8 mouse cellular contexts compared by ENCODE assay signal in the genomic region with DNA sequence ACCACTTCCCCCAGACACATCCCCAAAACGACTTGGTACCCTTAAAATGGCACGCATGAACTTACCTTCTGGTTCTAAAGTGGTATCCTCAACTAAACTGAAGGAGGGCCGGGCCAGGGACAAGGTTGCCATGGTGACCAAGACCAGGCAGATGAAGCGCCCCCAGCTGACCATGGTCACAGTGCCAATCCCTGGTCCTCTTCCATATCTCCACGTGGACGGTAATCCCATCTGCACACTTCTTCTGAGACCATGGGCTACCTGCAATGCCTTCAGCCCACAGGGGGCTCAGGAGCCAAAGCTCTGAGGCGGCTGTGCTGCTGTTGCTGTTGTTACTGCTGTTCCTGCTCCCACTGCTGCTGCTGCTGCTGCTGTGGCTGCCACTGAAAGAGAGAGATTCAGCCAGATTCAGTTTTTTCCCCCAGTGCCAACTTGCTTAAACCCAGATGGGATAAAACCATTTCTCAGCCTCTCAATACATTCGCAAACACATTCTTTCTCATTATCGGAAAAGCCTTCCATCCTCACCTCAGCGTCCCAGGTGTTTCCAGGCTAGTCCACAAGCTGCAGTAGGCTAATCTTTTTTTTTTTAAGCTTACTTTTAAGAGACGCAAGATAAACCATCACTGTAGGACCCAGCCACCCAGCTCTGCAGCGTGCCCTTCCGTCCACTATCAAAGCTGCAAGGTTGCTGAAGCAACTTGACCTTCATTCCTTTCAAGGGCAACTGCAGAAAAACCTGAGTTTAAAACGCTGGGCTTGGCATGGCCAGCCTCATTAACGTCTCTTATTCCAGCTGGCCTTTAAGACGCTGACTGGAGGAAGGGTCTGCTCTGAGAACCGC.
DNase-seq lines count a peak whose midpoint lies in the region; ATAC-seq and TF ChIP-seq lines count a peak whose summit lies in the region.

No protein-coding gene starts in this region.

- intact Hi-C loops in heart, postnatal 14 days (cut with DNase I), result no loop called here

- TF ChIP-seq CTCF in stomach, postnatal 0 days (IDR thresholded peaks at IDR 0.05; ENCODE audit: low read depth), result peak; percentile 32

- peak overlapping the region; percentile 34; the same call in 1 of the 2 replicates for H3K9ac ChIP-seq in heart, embryonic 11.5 days (ENCODE audit: low read depth, low read length)
- H3K9ac ChIP-seq in limb, embryonic 11.5 days (ENCODE audit: low read length), result 0 out of 2 replicates have a peak overlapping the region, but pooled peaks have one; percentile 5
- H3K9ac ChIP-seq in stomach, postnatal 0 days (ENCODE audit: low read length), result peak overlapping the region; percentile 91

- no peak for ATAC-seq in heart, embryonic 11.5 days (replicated peaks; ENCODE audit: insufficient number of reproducible peaks, low FRiP score, low TSS enrichment)
- ATAC-seq in limb, embryonic 11.5 days (ENCODE audit: insufficient number of reproducible peaks, low FRiP score, low TSS enrichment, low read depth), result no peak
- no peak for ATAC-seq in stomach, postnatal 0 days (ENCODE audit: low FRiP score, low TSS enrichment)

- no peak for DNase-seq in heart, postnatal 14 days
- peak; percentile 28 for DNase-seq in ovary, postnatal 36 days (ENCODE audit: low spot score)
- DNase-seq in ovary, postnatal 10 days (ENCODE audit: low spot score), result no peak
- DNase-seq in limb, embryonic 11.5 days (ENCODE audit: low spot score), result no peak
- no peak for DNase-seq in stomach, postnatal 0 days (ENCODE audit: low spot score)
- no peak for DNase-seq in right cerebral cortex, postnatal 25 days
- DNase-seq in spleen, postnatal 14 days (ENCODE audit: low spot score in 2 of 2), result no peak

- 46% methylated on average over 17 of the region's 17 CpGs for WGBS in heart, embryonic 11.5 days (ENCODE audit: insufficient replicate concordance)
- 40% methylated on average over 17 of the region's 17 CpGs for WGBS in limb, embryonic 11.5 days
- WGBS in stomach, postnatal 0 days, result 42% methylated on average over 17 of the region's 17 CpGs

- 0 out of 2 replicates have a peak overlapping the region, but pooled peaks have one; percentile 2 for H3K27ac ChIP-seq in heart, embryonic 11.5 days (ENCODE audit: low read depth, low read length)
- H3K27ac ChIP-seq in limb, embryonic 11.5 days (replicated peaks; ENCODE audit: low read depth, low read length), result no peak overlapping the region
- H3K27ac ChIP-seq in stomach, postnatal 0 days (replicated peaks), result peak overlapping the region; percentile 93

- H3K4me1 ChIP-seq in heart, embryonic 11.5 days (ENCODE audit: control insufficient read depth, insufficient read depth, low read length), result peaks cover 37% of the 10 kb centered on the region
- H3K4me1 ChIP-seq in limb, embryonic 11.5 days (ENCODE audit: control insufficient read depth, insufficient read depth, low read length), result peaks cover 40% of the 10 kb centered on the region
- H3K4me1 ChIP-seq in stomach, postnatal 0 days (replicated peaks; ENCODE audit: control insufficient read depth, insufficient read depth), result peaks cover 16% of the 10 kb centered on the region

- H3K36me3 ChIP-seq in heart, embryonic 11.5 days (ENCODE audit: control insufficient read depth, insufficient read depth, low read length), result no peaks in the 10 kb centered on the region; the same call in 1 of the 2 replicates
- H3K36me3 ChIP-seq in limb, embryonic 11.5 days (ENCODE audit: control insufficient read depth, insufficient read depth, low read length), result no peaks in the 10 kb centered on the region
- H3K36me3 ChIP-seq in stomach, postnatal 0 days (ENCODE audit: control insufficient read depth, insufficient read depth, low read length), result peaks cover 5% of the 10 kb centered on the region; the same call in 1 of the 2 replicates

- H3K27me3 ChIP-seq in heart, embryonic 11.5 days (ENCODE audit: control insufficient read depth, insufficient read depth, low read length), result peaks cover 2% of the 10 kb centered on the region; the same call in 1 of the 2 replicates
- peaks cover 2% of the 10 kb centered on the region; the same call in 1 of the 2 replicates for H3K27me3 ChIP-seq in limb, embryonic 11.5 days (ENCODE audit: control insufficient read depth, insufficient read depth, low read length)
- no peaks in the 10 kb centered on the region for H3K27me3 ChIP-seq in stomach, postnatal 0 days (ENCODE audit: control insufficient read depth, insufficient read depth, low read length)

- no peaks in the 10 kb centered on the region for H3K9me3 ChIP-seq in heart, embryonic 11.5 days (replicated peaks; ENCODE audit: control insufficient read depth, low read length)
- H3K9me3 ChIP-seq in limb, embryonic 11.5 days (ENCODE audit: control insufficient read depth, low read length), result no peaks in the 10 kb centered on the region
- H3K9me3 ChIP-seq in stomach, postnatal 0 days (ENCODE audit: control insufficient read depth, low read length), result no peaks in the 10 kb centered on the region

- H3K4me2 ChIP-seq in heart, embryonic 11.5 days, result peak overlapping the region; percentile 88
- H3K4me2 ChIP-seq in limb, embryonic 11.5 days (ENCODE audit: low read depth, severe bottlenecking), result peak overlapping the region; percentile 85
- H3K4me2 ChIP-seq in stomach, postnatal 0 days (replicated peaks; ENCODE audit: low read depth), result peak overlapping the region; percentile 72

- H3K4me3 ChIP-seq in heart, embryonic 11.5 days (ENCODE audit: low read depth, low read length), result peak overlapping the region; percentile 16; the same call in 1 of the 2 replicates
- H3K4me3 ChIP-seq in limb, embryonic 11.5 days (ENCODE audit: low read depth, low read length), result peak overlapping the region; percentile 7; the same call in 1 of the 2 replicates
- H3K4me3 ChIP-seq in stomach, postnatal 0 days (ENCODE audit: low read depth, low read length), result peak overlapping the region; percentile 83

- TF ChIP-seq EP300 in stomach, postnatal 0 days (optimal IDR thresholded peaks at IDR 0.05), result no peak

Comparison
In these comparisons a context has a peak if more than half of its experiments do, and no peak if none do; other contexts are left out.
1. H3K4me3 ChIP-seq: peak in every context shown above with its lines; median percentile 83 in stomach, postnatal 0 days; 16 in heart, embryonic 11.5 days; 7 in limb, embryonic 11.5 days.
2. H3K9ac ChIP-seq: peak in every context shown above with its lines; median percentile 91 in stomach, postnatal 0 days; 34 in heart, embryonic 11.5 days; 5 in limb, embryonic 11.5 days.